Mouse (Mus musculus): ENCODE data around the gene Mmp1b.
"Not testable (repeated sequence)": the region's sequence is repeated elsewhere in the genome, so short reads cannot be mapped to it uniquely, and the experiment has no call there.

Gene Mmp1b

GRCm38 (mm10) chr9:7387947-7388346 lies at the start of gene Mmp1b:
Gene Mmp1b, minus strand, starts transcription at chr9:7388047.
- in situ Hi-C loops (cut with MboI) = no loop called here

- in situ Hi-C loops (cut with MboI) = not testable (repeated sequence)
These were observed 8.7 kb upstream of the Mmp1b start for GRCm38 (mm10) chr9:7396556-7396955.

GRCm38 (mm10) chr9:7354535-7354934 lies 33.3 kb downstream of the Mmp1b start:
- in situ Hi-C loops (cut with MboI) = no loop called here

GRCm38 (mm10) chr9:7345513-7345912 lies 42.3 kb downstream of the Mmp1b start:
- in situ Hi-C loops (cut with MboI) = no loop called here

- in situ Hi-C loops (cut with MboI) = no loop called here
These were observed 43.7 kb downstream of the Mmp1b start, which contains the start of gene Mmp12 for GRCm38 (mm10) chr9:7344107-7344506. Gene Mmp12, plus strand, starts transcription at chr9:7344381.

- in situ Hi-C loops (cut with MboI) = no loop called here
These were observed 50.9 kb downstream of the Mmp1b start for GRCm38 (mm10) chr9:7336740-7337483.

- in situ Hi-C loops (cut with MboI) = no loop called here
These were observed 51.8 kb downstream of the Mmp1b start for GRCm38 (mm10) chr9:7335766-7336680.

GRCm38 (mm10) chr9:7331847-7332246 lies 56.0 kb downstream of the Mmp1b start:
- in situ Hi-C loops (cut with MboI) = no loop called here
